Mouse (Mus musculus): ENCODE data around the gene Prlh.

DNA sequence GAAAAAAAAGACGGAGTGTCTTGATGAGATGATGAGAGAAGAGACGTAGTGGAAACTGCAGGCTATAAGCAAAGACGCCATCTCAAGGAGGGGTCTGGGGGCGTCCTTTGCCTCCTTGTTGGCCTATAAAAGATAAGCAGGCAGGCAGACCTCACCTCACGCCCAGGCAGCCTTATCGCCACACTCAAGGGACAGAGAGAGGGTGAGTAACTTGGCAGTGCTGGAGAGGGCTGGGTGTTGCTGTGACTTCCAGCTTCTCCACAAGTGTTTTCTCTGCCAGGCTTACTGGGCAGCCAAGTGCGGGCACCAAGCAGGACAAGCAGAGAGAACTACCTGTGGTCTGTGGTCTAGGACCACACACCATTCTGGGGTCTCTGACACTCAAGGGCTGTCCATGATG, 1.2 kb upstream of the Prlh start:
- TF ChIP-seq CTCF (IDR thresholded peaks at IDR 0.05; ENCODE audit: low read depth) (no peak), EP300 (IDR thresholded peaks at IDR 0.05; ENCODE audit: low read depth) (no peak)
